Mouse (Mus musculus) WW6 (cell line): ENCODE data around the gene Fam171b.

Experiments used
- DNase-seq: peaks from one replicate; pipeline ENCODE4 v3.0.0-alpha.2; 2013; ENCODE audit warnings: low read depth, low spot score

Gene Fam171b

GRCm38 (mm10) chr2:83812483-83813272, at the start of gene Fam171b:
Fam171b (plus strand) TSS chr2:83812636.
- peak; percentile 53 for DNase-seq

- no peak for DNase-seq
Measured at GRCm38 (mm10) chr2:83766058-83766457, 46.4 kb upstream of the Fam171b start.

GRCm38 (mm10) chr2:83766878-83767277, 45.6 kb upstream of the Fam171b start:
- DNase-seq, result no peak

- no peak for DNase-seq
Measured at GRCm38 (mm10) chr2:83768311-83769047, 44.0 kb upstream of the Fam171b start.

GRCm38 (mm10) chr2:83771155-83771812, 41.2 kb upstream of the Fam171b start:
- DNase-seq, result no peak

GRCm38 (mm10) chr2:83791330-83792073, 20.9 kb upstream of the Fam171b start:
- DNase-seq, result no peak

GRCm38 (mm10) chr2:83792102-83792501, 20.3 kb upstream of the Fam171b start:
- DNase-seq, result no peak

GRCm38 (mm10) chr2:83795766-83796165, 16.7 kb upstream of the Fam171b start:
- no peak for DNase-seq

- DNase-seq, result no peak
Measured at GRCm38 (mm10) chr2:83797902-83798497, 14.4 kb upstream of the Fam171b start.

GRCm38 (mm10) chr2:83813273-83813892, 947 bp downstream of the Fam171b start:
- DNase-seq, result no peak

GRCm38 (mm10) chr2:83814009-83814408, 1.6 kb downstream of the Fam171b start:
- no peak for DNase-seq

GRCm38 (mm10) chr2:83816147-83816546, 3.7 kb downstream of the Fam171b start:
- no peak for DNase-seq

GRCm38 (mm10) chr2:83825161-83825560, 12.7 kb downstream of the Fam171b start:
- no peak for DNase-seq

GRCm38 (mm10) chr2:83828895-83829539, 16.6 kb downstream of the Fam171b start:
- DNase-seq, result no peak

GRCm38 (mm10) chr2:83832903-83833302, 20.5 kb downstream of the Fam171b start:
- DNase-seq, result no peak

GRCm38 (mm10) chr2:83835313-83836070, 23.1 kb downstream of the Fam171b start:
- no peak for DNase-seq

- DNase-seq, result no peak
Measured at GRCm38 (mm10) chr2:83848495-83848894, 36.1 kb downstream of the Fam171b start.

- DNase-seq, result no peak
Measured at GRCm38 (mm10) chr2:83853423-83853822, 41.0 kb downstream of the Fam171b start.

- no peak for DNase-seq
Measured at GRCm38 (mm10) chr2:83856236-83856635, 43.8 kb downstream of the Fam171b start.
